Mouse (Mus musculus) forebrain, embryonic 13.5 days (tissue): ENCODE measurements around the gene Col8a2. TPM values are rescaled to one million over a fixed set of nuclear protein-coding genes. Genes with fewer than 3 reads are reported as not detected.

Experiments used
- ATAC-seq: fragments of 200-750 bp; cut with Nextera tagmentation; 2 replicates; pipeline ENCODE4 v1.8.0; 2017
- H3K27ac ChIP-seq: fragments of 300-500 bp; sonication (generic); 2 replicates; pipeline ENCODE4 v1.5.1; 2015; ENCODE audit warnings: inconsistent platforms, mild to moderate bottlenecking, moderate library complexity
- H3K27me3 ChIP-seq: fragments of 300-500 bp; sonication (generic); 2 replicates; pipeline ENCODE4 v1.6.1; 2015; ENCODE audit warnings: mild to moderate bottlenecking, inconsistent platforms
- H3K36me3 ChIP-seq: fragments of 300-500 bp; sonication (generic); 2 replicates; pipeline ENCODE4 v1.6.1; 2015; ENCODE audit warnings: mild to moderate bottlenecking, inconsistent platforms; ENCODE audit not compliant: poor library complexity, severe bottlenecking
- H3K4me1 ChIP-seq: fragments of 300-500 bp; sonication (generic); 2 replicates; pipeline ENCODE4 v1.6.1; 2015; ENCODE audit warnings: inconsistent platforms
- H3K4me2 ChIP-seq: fragments of 300-500 bp; sonication (generic); 2 replicates; pipeline ENCODE4 v1.6.1; 2015; ENCODE audit warnings: inconsistent platforms, mild to moderate bottlenecking, moderate library complexity
- H3K4me3 ChIP-seq: fragments of 300-500 bp; sonication (generic); 2 replicates; pipeline ENCODE4 v1.5.1; 2015; ENCODE audit warnings: mild to moderate bottlenecking, inconsistent platforms
- H3K9ac ChIP-seq: fragments of 300-500 bp; sonication (generic); 2 replicates; pipeline ENCODE4 v1.6.1; 2015; ENCODE audit warnings: mild to moderate bottlenecking, inconsistent platforms
- H3K9me3 ChIP-seq: fragments of 300-500 bp; sonication (generic); replicated peaks from 2 replicates; pipeline ENCODE4 v1.6.1; 2016; ENCODE audit warnings: inconsistent platforms
- WGBS: fragments of 180-500 bp; shearing (Covaris S2); methylation state at CpG from one replicate; pipeline ENCODE4 v1.1.7; 2015; 5-methylcytosine and 5-hydroxymethylcytosine counted together
- polyA plus RNA-seq: library from polyadenylated mRNA; unstranded; fragments of >200 nt; fragmentation: Nextera tagmentation; extraction: Ambion mirVana; gene quantifications from 2 replicates; pipeline ENCODE4 v1.2.1, GENCODE M21; 2015

Col8a2 gene
- polyA plus RNA-seq, 1 experiment from 2014 or later: 0.96 TPM

GRCm38 (mm10) chr4:126322646-126323045 lies 36.1 kb downstream of the Col8a2 start:
- Histone ChIP-seq H3K36me3 (peaks cover 15% of the 10 kb centered on the region), H3K9ac (no peak overlapping the region)
- WGBS: 95% methylated on average over 13 of the region's 13 CpGs

GRCm38 (mm10) chr4:126324861-126325260 lies 38.3 kb downstream of the Col8a2 start:
- no peak overlapping the region; the same call in 1 of the 2 replicates for H3K4me3 ChIP-seq
- no peaks in the 10 kb centered on the region for H3K36me3 ChIP-seq
- H3K27me3 ChIP-seq: peaks cover 26% of the 10 kb centered on the region
- no peaks in the 10 kb centered on the region for H3K9me3 ChIP-seq
- 0 out of 2 replicates have a peak overlapping the region, but pooled peaks have one; percentile 10 for H3K27ac ChIP-seq
- H3K4me1 ChIP-seq: peaks cover 28% of the 10 kb centered on the region
- peak overlapping the region; percentile 37; the same call in 1 of the 2 replicates for H3K9ac ChIP-seq
- no peak for ATAC-seq
- WGBS: 15% methylated on average over 13 of the region's 13 CpGs
- H3K4me2 ChIP-seq: peak overlapping the region; percentile 38

More at GRCm38 (mm10) chr4:126322646-126323045, 36.1 kb downstream of the Col8a2 start:
- H3K27ac ChIP-seq: no peak overlapping the region
- H3K9me3 ChIP-seq: no peaks in the 10 kb centered on the region
- peaks cover 26% of the 10 kb centered on the region for H3K27me3 ChIP-seq
- ATAC-seq: no peak
- no peak overlapping the region for H3K4me2 ChIP-seq
- H3K4me3 ChIP-seq: no peak overlapping the region
- peaks cover 31% of the 10 kb centered on the region for H3K4me1 ChIP-seq

GRCm38 (mm10) chr4:126325281-126325861 lies 38.8 kb downstream of the Col8a2 start, which contains the start of gene Tekt2:
TSS of gene Tekt2 (minus strand) at chr4:126325688.
- H3K9me3 ChIP-seq: no peaks in the 10 kb centered on the region
- H3K36me3 ChIP-seq: no peaks in the 10 kb centered on the region
- peaks cover 23% of the 10 kb centered on the region for H3K4me1 ChIP-seq
- 10% methylated on average over 23 of the region's 23 CpGs for WGBS
- H3K4me2 ChIP-seq: peak within 1 kb of the TSS; percentile 38
- H3K4me3 ChIP-seq: no peak within 1 kb of the TSS; the same call in none of the 2 replicates
- H3K9ac ChIP-seq: peak within 1 kb of the TSS; percentile 37; the same call in 1 of the 2 replicates
- H3K27ac ChIP-seq: peak within 1 kb of the TSS; percentile 10; the same call in 1 of the 2 replicates
- no peak for ATAC-seq
- peaks cover 26% of the 10 kb centered on the region for H3K27me3 ChIP-seq

GRCm38 (mm10) chr4:126326036-126326435 lies 39.4 kb downstream of the Col8a2 start:
- ATAC-seq: no peak
- 26% methylated on average over 6 of the region's 6 CpGs for WGBS
- no peak overlapping the region for H3K4me3 ChIP-seq
- H3K9ac ChIP-seq: no peak overlapping the region
- no peak overlapping the region for H3K4me2 ChIP-seq
- H3K36me3 ChIP-seq: no peaks in the 10 kb centered on the region
- no peaks in the 10 kb centered on the region for H3K9me3 ChIP-seq
- peaks cover 16% of the 10 kb centered on the region for H3K4me1 ChIP-seq
- H3K27me3 ChIP-seq: peaks cover 26% of the 10 kb centered on the region
- H3K27ac ChIP-seq: no peak overlapping the region

- H3K36me3 ChIP-seq: no peaks in the 10 kb centered on the region
- no peak overlapping the region for H3K9ac ChIP-seq
- H3K4me2 ChIP-seq: no peak overlapping the region
- no peak for ATAC-seq
- no peak overlapping the region for H3K27ac ChIP-seq
- H3K27me3 ChIP-seq: peaks cover 6% of the 10 kb centered on the region; the same call in 1 of the 2 replicates
- H3K4me1 ChIP-seq: peaks cover 4% of the 10 kb centered on the region
- H3K9me3 ChIP-seq: no peaks in the 10 kb centered on the region
- 95% methylated on average over 4 of the region's 4 CpGs for WGBS
- no peak overlapping the region for H3K4me3 ChIP-seq
Measured at GRCm38 (mm10) chr4:126330295-126330694, 43.7 kb downstream of the Col8a2 start.

GRCm38 (mm10) chr4:126331751-126332150 lies 45.2 kb downstream of the Col8a2 start:
- no peak for ATAC-seq
- H3K27ac ChIP-seq: no peak overlapping the region
- 87% methylated on average over 1 of the region's 1 CpGs for WGBS
- H3K4me1 ChIP-seq: no peaks in the 10 kb centered on the region
- no peaks in the 10 kb centered on the region for H3K9me3 ChIP-seq
- no peaks in the 10 kb centered on the region for H3K36me3 ChIP-seq
- H3K4me3 ChIP-seq: no peak overlapping the region
- no peak overlapping the region for H3K4me2 ChIP-seq
- no peaks in the 10 kb centered on the region for H3K27me3 ChIP-seq
- no peak overlapping the region for H3K9ac ChIP-seq

- no peak overlapping the region for H3K27ac ChIP-seq
- no peak overlapping the region for H3K9ac ChIP-seq
- 49% methylated on average over 3 of the region's 3 CpGs for WGBS
- no peaks in the 10 kb centered on the region for H3K36me3 ChIP-seq
- ATAC-seq: no peak
- no peaks in the 10 kb centered on the region for H3K9me3 ChIP-seq
- no peaks in the 10 kb centered on the region for H3K27me3 ChIP-seq
- no peak overlapping the region for H3K4me2 ChIP-seq
- H3K4me1 ChIP-seq: no peaks in the 10 kb centered on the region
- no peak overlapping the region for H3K4me3 ChIP-seq
Measured at GRCm38 (mm10) chr4:126332358-126332757, 45.8 kb downstream of the Col8a2 start.

- ATAC-seq: no peak
- Histone ChIP-seq H3K27me3 (no peaks in the 10 kb centered on the region), H3K4me2 (no peak overlapping the region), H3K4me3 (no peak overlapping the region), H3K4me1 (no peaks in the 10 kb centered on the region), H3K27ac (no peak overlapping the region), H3K9ac (no peak overlapping the region), H3K9me3 (no peaks in the 10 kb centered on the region), H3K36me3 (peaks cover 11% of the 10 kb centered on the region; the same call in 1 of the 2 replicates)
- WGBS: 73% methylated on average over 4 of the region's 4 CpGs
Measured at GRCm38 (mm10) chr4:126339461-126339860, 52.9 kb downstream of the Col8a2 start.

GRCm38 (mm10) chr4:126343451-126343850 lies 56.9 kb downstream of the Col8a2 start:
- H3K27ac ChIP-seq: no peak overlapping the region
- WGBS: 87% methylated on average over 4 of the region's 4 CpGs
- no peak overlapping the region for H3K4me3 ChIP-seq
- H3K27me3 ChIP-seq: no peaks in the 10 kb centered on the region
- H3K9ac ChIP-seq: no peak overlapping the region
- no peaks in the 10 kb centered on the region for H3K9me3 ChIP-seq
- peaks cover 35% of the 10 kb centered on the region for H3K36me3 ChIP-seq
- ATAC-seq: no peak
- no peaks in the 10 kb centered on the region for H3K4me1 ChIP-seq
- H3K4me2 ChIP-seq: no peak overlapping the region

- Histone ChIP-seq H3K4me3 (no peak overlapping the region), H3K36me3 (peaks cover 53% of the 10 kb centered on the region), H3K9ac (no peak overlapping the region), H3K9me3 (no peaks in the 10 kb centered on the region), H3K4me1 (no peaks in the 10 kb centered on the region), H3K27ac (no peak overlapping the region), H3K4me2 (no peak overlapping the region), H3K27me3 (no peaks in the 10 kb centered on the region)
- WGBS: 100% methylated on average over 1 of the region's 1 CpGs
- no peak for ATAC-seq
Measured at GRCm38 (mm10) chr4:126360069-126360468, 73.5 kb downstream of the Col8a2 start.
